Comparison of ENCODE assay signal across 8 mouse cellular contexts in genomic region chr15:96377263-96377662, GRCm38 (mm10).
DNase-seq lines count a peak whose midpoint lies in the region.
"Had no signal": no experiment of that assay in that cellular context is flagged by ENCODE, and none has a peak within 500 bp of the region (broad histone marks: within the 10 kb centered on the region; RNA-seq: fewer than 3 reads in every experiment).

No protein-coding gene starts in this region.

- peaks cover 12% of the 10 kb centered on the region; the same call in 1 of the 2 replicates for H3K36me3 ChIP-seq in macrophage (ENCODE audit: inconsistent target)

- no peak overlapping the region for H3K4me3 ChIP-seq in macrophage (ENCODE audit: inconsistent target)
- H3K4me3 ChIP-seq: liver, embryonic 15.5 days had no signal

- peak overlapping the region; percentile 12; the same call in 1 of the 2 replicates for H3K27ac ChIP-seq in macrophage
- H3K27ac ChIP-seq: liver, embryonic 15.5 days had no signal

- peak; percentile 57 for DNase-seq in layer of hippocampus, adult 9-11 months
- DNase-seq in layer of hippocampus, postnatal 10 days (ENCODE audit: low spot score in 2 of 2): no peak
- peak; percentile 55 for DNase-seq in brain, adult 2 months (ENCODE audit: low read depth, low spot score)
- peak; percentile 7 for DNase-seq in heart, adult 8-10 months (ENCODE audit: low spot score)
- DNase-seq in neural tube, embryonic 10.5 days (ENCODE audit: extremely low spot score, low spot score): no peak
- DNase-seq in spleen, adult 18-20 months: no peak

- WGBS in macrophage (ENCODE audit: missing documents): 6% methylated on average over 5 of the region's 5 CpGs

- H3K79me2 ChIP-seq in macrophage (ENCODE audit: inconsistent target): no peaks in the 10 kb centered on the region

Comparison
In these comparisons a context has a peak if more than half of its experiments do, and no peak if none do; other contexts are left out.
1. DNase-seq: peak in layer of hippocampus, adult 9-11 months (single experiment), brain, adult 2 months (single experiment) and heart, adult 8-10 months (single experiment); none in layer of hippocampus, postnatal 10 days (0 of 2), neural tube, embryonic 10.5 days (single experiment) and spleen, adult 18-20 months (0 of 2).